Comparison of ENCODE assay signal across 30 mouse cellular contexts in genomic region chr14:43824176-43824575, GRCm38 (mm10). TPM values are rescaled to one million over a fixed set of nuclear protein-coding genes. Genes with fewer than 3 reads are reported as not detected.
"Had no signal": no experiment of that assay in that cellular context is flagged by ENCODE, and none has a peak within 500 bp of the region (broad histone marks: within the 10 kb centered on the region; RNA-seq: fewer than 3 reads in every experiment).

No protein-coding gene starts in this region.

RNA-seq across cellular contexts. Expression of gene Gm8180, which starts 39.6 kb away (rescaled TPM):
- total RNA-seq: common myeloid progenitor, adult 5-6 weeks; forebrain, postnatal 0 days; gastrocnemius, adult 18-20 months; gastrocnemius, adult 2 months; gastrocnemius, adult 8-10 months; gastrocnemius, postnatal 10 days; gastrocnemius, postnatal 14 days; gastrocnemius, postnatal 25 days; gastrocnemius, postnatal 36 days; gastrocnemius, postnatal 4 days; granulocyte monocyte progenitor cell, adult 5-6 weeks; heart, adult 18-20 months had no signal
- polyA plus RNA-seq: cerebellum, adult 2 months; cortical plate, adult 2 months; embryonic facial prominence, embryonic 10.5 days; embryonic facial prominence, embryonic 11.5 days; embryonic facial prominence, embryonic 12.5 days; embryonic facial prominence, embryonic 13.5 days; embryonic facial prominence, embryonic 14.5 days; embryonic facial prominence, embryonic 15.5 days; erythroblast, embryonic 14.5 days; forebrain, embryonic 10.5 days; forebrain, embryonic 11.5 days; forebrain, embryonic 12.5 days; forebrain, embryonic 13.5 days; forebrain, embryonic 14.5 days; forebrain, embryonic 15.5 days; forebrain, embryonic 16.5 days; forebrain, postnatal 0 days; frontal cortex, adult 2 months; gonadal fat pad, adult 2 months had no signal

RNA-seq across cellular contexts. Expression of gene Ear1, which starts 51.1 kb away (rescaled TPM):
- total RNA-seq: forebrain, postnatal 0 days; gastrocnemius, adult 18-20 months; gastrocnemius, adult 2 months; gastrocnemius, adult 8-10 months; gastrocnemius, postnatal 14 days; gastrocnemius, postnatal 25 days; gastrocnemius, postnatal 36 days; gastrocnemius, postnatal 4 days; heart, adult 18-20 months had no signal
- polyA plus RNA-seq: cerebellum, adult 2 months; cortical plate, adult 2 months; embryonic facial prominence, embryonic 10.5 days; embryonic facial prominence, embryonic 11.5 days; embryonic facial prominence, embryonic 12.5 days; embryonic facial prominence, embryonic 13.5 days; embryonic facial prominence, embryonic 14.5 days; erythroblast, embryonic 14.5 days; forebrain, embryonic 10.5 days; forebrain, embryonic 11.5 days; forebrain, embryonic 12.5 days; forebrain, embryonic 13.5 days; forebrain, embryonic 14.5 days; forebrain, embryonic 15.5 days; forebrain, embryonic 16.5 days; forebrain, postnatal 0 days had no signal
